Mouse (Mus musculus) embryonic facial prominence, embryonic 10.5 days (tissue): ENCODE measurements around the gene Ube2q2. TPM values are rescaled to one million over a fixed set of nuclear protein-coding genes. Genes with fewer than 3 reads are reported as not detected.
"Not testable (repeated sequence)": the region's sequence is repeated elsewhere in the genome, so short reads cannot be mapped to it uniquely, and the experiment has no call there.

Experiments used
- DNase-seq: peaks from one replicate; pipeline ENCODE4 v3.0.0-alpha.2; 2017; ENCODE audit warnings: low spot score
- H3K27ac ChIP-seq: fragments of 300-500 bp; sonication (generic); replicated peaks from 2 replicates; pipeline ENCODE4 v1.5.1; 2016; ENCODE audit warnings: mild to moderate bottlenecking
- H3K27me3 ChIP-seq: fragments of 300-500 bp; sonication (generic); replicated peaks from 2 replicates; pipeline ENCODE4 v1.6.1; 2016; ENCODE audit warnings: low read depth, mild to moderate bottlenecking; ENCODE audit not compliant: poor library complexity, severe bottlenecking
- H3K36me3 ChIP-seq: fragments of 300-500 bp; sonication (generic); replicated peaks from 2 replicates; pipeline ENCODE4 v1.6.1; 2016; ENCODE audit warnings: mild to moderate bottlenecking, moderate library complexity
- H3K4me1 ChIP-seq: fragments of 300-500 bp; sonication (generic); 2 replicates; pipeline ENCODE4 v1.6.1; 2016
- H3K4me3 ChIP-seq: fragments of 300-500 bp; sonication (generic); 2 replicates; pipeline ENCODE4 v1.5.1; 2016; ENCODE audit warnings: mild to moderate bottlenecking, moderate library complexity
- H3K9me3 ChIP-seq: fragments of 300-500 bp; sonication (generic); 2 replicates; pipeline ENCODE4 v1.6.1; 2016; ENCODE audit warnings: mild to moderate bottlenecking
- WGBS: fragments of 180-500 bp; shearing (Covaris S2); methylation state at CpG from one replicate; pipeline ENCODE4 v1.1.7; 2016; 5-methylcytosine and 5-hydroxymethylcytosine counted together
- polyA plus RNA-seq: library from polyadenylated mRNA; unstranded; fragments of >200 nt; fragmentation: Nextera tagmentation; extraction: Ambion mirVana; gene quantifications from 2 replicates; pipeline ENCODE4 v1.2.1, GENCODE M21; 2016

The Ube2q2 gene
- polyA plus RNA-seq, 1 experiment from 2014 or later = 37.7 TPM

GRCm38 (mm10) chr9:55248465-55248864 is 99.8 kb downstream of the Ube2q2 start:
- WGBS = 84% methylated on average over 4 of the region's 4 CpGs
- Histone ChIP-seq H3K4me1 (no peaks in the 10 kb centered on the region), H3K36me3 (no peaks in the 10 kb centered on the region), H3K27ac (no peak overlapping the region), H3K27me3 (no peaks in the 10 kb centered on the region), H3K9me3 (no peaks in the 10 kb centered on the region), H3K4me3 (no peak overlapping the region)
- no peak for DNase-seq

- 91% methylated on average over 6 of the region's 6 CpGs for WGBS
- DNase-seq = no peak
- Histone ChIP-seq H3K4me1 (no peaks in the 10 kb centered on the region), H3K36me3 (no peaks in the 10 kb centered on the region), H3K27me3 (no peaks in the 10 kb centered on the region), H3K4me3 (no peak overlapping the region), H3K27ac (no peak overlapping the region), H3K9me3 (no peaks in the 10 kb centered on the region)
Measured at GRCm38 (mm10) chr9:55250595-55251247, 102.1 kb downstream of the Ube2q2 start.

GRCm38 (mm10) chr9:55252097-55252496 is 103.4 kb downstream of the Ube2q2 start:
- H3K27ac ChIP-seq, H3K36me3 ChIP-seq, H3K9me3 ChIP-seq, H3K4me1 ChIP-seq, H3K27me3 ChIP-seq, DNase-seq, H3K4me3 ChIP-seq: not testable (repeated sequence)
- 52% methylated on average over 2 of the region's 2 CpGs for WGBS

GRCm38 (mm10) chr9:55253849-55254248 is 105.2 kb downstream of the Ube2q2 start:
- no peaks in the 10 kb centered on the region for H3K4me1 ChIP-seq
- WGBS = 76% methylated on average over 1 of the region's 1 CpGs
- H3K4me3 ChIP-seq = no peak overlapping the region

GRCm38 (mm10) chr9:55255056-55255455 is 106.4 kb downstream of the Ube2q2 start:
- Histone ChIP-seq H3K36me3 (no peaks in the 10 kb centered on the region), H3K27ac (no peak overlapping the region), H3K4me3 (no peak overlapping the region), H3K4me1 (no peaks in the 10 kb centered on the region), H3K9me3 (no peaks in the 10 kb centered on the region), H3K27me3 (no peaks in the 10 kb centered on the region)
- DNase-seq = no peak
- WGBS = 95% methylated on average over 5 of the region's 5 CpGs

More at GRCm38 (mm10) chr9:55253849-55254248, 105.2 kb downstream of the Ube2q2 start:
- Histone ChIP-seq H3K9me3 (no peaks in the 10 kb centered on the region), H3K27me3 (no peaks in the 10 kb centered on the region), H3K36me3 (no peaks in the 10 kb centered on the region), H3K27ac (no peak overlapping the region)
- DNase-seq = no peak

- no peaks in the 10 kb centered on the region for H3K36me3 ChIP-seq
- H3K9me3 ChIP-seq = no peaks in the 10 kb centered on the region
- no peak overlapping the region for H3K27ac ChIP-seq
- no peaks in the 10 kb centered on the region for H3K27me3 ChIP-seq
- no peak for DNase-seq
- 71% methylated on average over 4 of the region's 4 CpGs for WGBS
- H3K4me3 ChIP-seq = no peak overlapping the region
- no peaks in the 10 kb centered on the region for H3K4me1 ChIP-seq
Measured at GRCm38 (mm10) chr9:55255604-55256003, 107.0 kb downstream of the Ube2q2 start.

- no peak for DNase-seq
- H3K4me3 ChIP-seq = no peak overlapping the region
Measured at GRCm38 (mm10) chr9:55257105-55257504, 108.5 kb downstream of the Ube2q2 start.

More at GRCm38 (mm10) chr9:55257105-55257504, 108.5 kb downstream of the Ube2q2 start:
- 83% methylated on average over 2 of the region's 2 CpGs for WGBS
- Histone ChIP-seq H3K27ac (no peak overlapping the region), H3K9me3 (no peaks in the 10 kb centered on the region), H3K36me3 (no peaks in the 10 kb centered on the region), H3K4me1 (no peaks in the 10 kb centered on the region), H3K27me3 (no peaks in the 10 kb centered on the region)

Other genes starting within 250 kb of the Ube2q2 start
- gene Hykk, start 231.6 kb upstream of the Ube2q2 start, polyA plus RNA-seq = 4.9 and 5.7 TPM in 2 replicates
- gene Psma4, start 198.1 kb upstream of the Ube2q2 start, polyA plus RNA-seq = 333 and 338 TPM in 2 replicates
- gene AY074887, start 197.9 kb upstream of the Ube2q2 start, polyA plus RNA-seq = 1.2 and 1.5 TPM in 2 replicates
- 1.00 and 1.4 TPM in 2 replicates for gene Chrna5, start 168.0 kb upstream of the Ube2q2 start, polyA plus RNA-seq
- gene Chrna3, start 122.3 kb upstream of the Ube2q2 start, polyA plus RNA-seq = 3.1 and 5.0 TPM in 2 replicates
- gene Chrnb4, start 100.1 kb upstream of the Ube2q2 start, polyA plus RNA-seq = 1.3 and 1.9 TPM in 2 replicates
- gene Fbxo22, start 60.1 kb downstream of the Ube2q2 start, polyA plus RNA-seq = 74.2 and 75.5 TPM in 2 replicates
- gene Nrg4, start 178.0 kb downstream of the Ube2q2 start, polyA plus RNA-seq = 1.4 and 1.6 TPM in 2 replicates
- 0.48 and 0.52 TPM in 2 replicates for gene Tmem266, start 178.1 kb downstream of the Ube2q2 start, polyA plus RNA-seq